Mouse (Mus musculus) E14TG2a.4 (cell line): ENCODE data around the gene Babam2.

Experiments used
- CTCF ChIP-seq: conservative IDR thresholded peaks from 2 replicates; pipeline ENCODE4 v1.5.1; 2014; ENCODE audit warnings: low read length
- NANOG ChIP-seq: IDR thresholded peaks from 2 replicates; pipeline ENCODE4 v1.6.1; 2014; ENCODE audit warnings: borderline replicate concordance, low read length, mixed read lengths

DNA sequence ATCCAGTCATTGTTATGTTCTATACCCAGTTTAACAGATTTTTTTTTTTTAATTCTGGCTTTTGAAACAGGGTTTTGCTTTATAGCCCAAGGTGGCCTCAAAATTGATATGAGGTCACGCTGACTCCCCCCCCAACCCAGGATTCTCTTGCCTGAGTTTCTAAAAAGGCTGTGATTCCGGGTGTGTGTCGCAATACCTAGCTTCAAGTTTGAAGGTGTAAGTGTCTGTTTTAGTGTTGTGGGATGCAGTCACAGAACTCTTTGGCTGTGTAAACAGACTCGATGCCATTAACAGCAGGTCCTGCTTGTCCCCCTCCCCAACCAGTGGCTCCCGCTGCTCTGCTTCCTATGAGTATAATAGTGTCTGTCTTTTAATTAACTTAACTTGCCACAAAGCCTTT is 84.1 kb downstream of the Babam2 start:
- TF ChIP-seq CTCF (no peak), NANOG (no peak)
